Comparison of ENCODE assay signal across 8 mouse cellular contexts in the genomic region with DNA sequence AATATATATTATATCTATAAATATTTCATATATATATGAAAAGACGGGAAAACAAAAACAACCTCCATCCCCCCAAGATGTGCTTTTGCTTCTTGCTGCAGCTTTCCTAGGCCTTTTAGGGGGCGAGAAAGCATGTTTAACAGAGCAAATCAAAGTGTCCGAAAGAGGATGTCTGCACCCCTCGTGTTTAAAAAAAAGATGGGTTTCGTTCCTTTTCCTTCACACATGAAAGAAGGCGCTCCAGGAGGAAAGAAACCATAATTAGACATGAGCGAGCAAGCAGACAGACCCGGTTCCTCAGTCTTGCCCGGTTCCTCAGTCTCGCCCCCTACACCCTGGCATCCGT. TPM values are rescaled to one million over a fixed set of nuclear protein-coding genes. Genes with fewer than 3 reads are reported as not detected.
DNase-seq lines count a peak whose midpoint lies in the region; ATAC-seq and TF ChIP-seq lines count a peak whose summit lies in the region.

No protein-coding gene starts in this region.

- no peaks in the 10 kb centered on the region for H3K4me1 ChIP-seq in liver, adult 2 months (ENCODE audit: control insufficient read depth, insufficient read depth, low read length)
- peaks cover 3% of the 10 kb centered on the region; the same call in 1 of the 2 replicates for H3K4me1 ChIP-seq in embryonic facial prominence, embryonic 14.5 days (ENCODE audit: control insufficient read depth, insufficient read depth, low read length)
- no peaks in the 10 kb centered on the region for H3K4me1 ChIP-seq in intestine, postnatal 0 days (replicated peaks; ENCODE audit: control insufficient read depth, insufficient read depth, low read length)
- peaks cover 7% of the 10 kb centered on the region; the same call in 1 of the 2 replicates for H3K4me1 ChIP-seq in neural tube, embryonic 14.5 days (ENCODE audit: control insufficient read depth, insufficient read depth, low read length)

- no peaks in the 10 kb centered on the region for H3K9me3 ChIP-seq in embryonic facial prominence, embryonic 14.5 days (ENCODE audit: control insufficient read depth, low read length)
- no peaks in the 10 kb centered on the region for H3K9me3 ChIP-seq in intestine, postnatal 0 days (ENCODE audit: control insufficient read depth)
- H3K9me3 ChIP-seq in neural tube, embryonic 14.5 days (ENCODE audit: control insufficient read depth, low read length): no peaks in the 10 kb centered on the region

- H3K27ac ChIP-seq in liver, adult 2 months (replicated peaks; ENCODE audit: insufficient read depth, low read depth, low read length): no peak overlapping the region
- peak overlapping the region; percentile 95; the same call in 1 of the 2 replicates for H3K27ac ChIP-seq in embryonic facial prominence, embryonic 14.5 days (replicated peaks; ENCODE audit: low read depth, low read length)
- peak overlapping the region; percentile 60; the same call in 1 of the 2 replicates for H3K27ac ChIP-seq in intestine, postnatal 0 days (ENCODE audit: low read depth, low read length)
- H3K27ac ChIP-seq in neural tube, embryonic 14.5 days (ENCODE audit: low read depth, low read length): peak overlapping the region; percentile 98; the same call in 1 of the 2 replicates

- no peak for TF ChIP-seq CTCF in liver, adult 2 months (IDR thresholded peaks at IDR 0.05; ENCODE audit: low read depth, low read length)
- TF ChIP-seq CTCF in intestine, postnatal 0 days (IDR thresholded peaks at IDR 0.05; ENCODE audit: low read depth): no peak

- peak; percentile 2 for DNase-seq in liver, adult 2 months (ENCODE audit: extremely low read depth, low read depth, low spot score)
- DNase-seq in liver: no peak
- no peak for DNase-seq in embryonic facial prominence, embryonic 14.5 days (ENCODE audit: low spot score)
- DNase-seq in retina, postnatal 1 day: no peak
- no peak for DNase-seq in right cerebral cortex, postnatal 10 days (ENCODE audit: low spot score in 2 of 2)
- no peak for DNase-seq in adrenal gland, adult (ENCODE audit: inconsistent age in 2 of 2, low spot score in 1 of 2)

- no peak for ATAC-seq in embryonic facial prominence, embryonic 14.5 days (ENCODE audit: low read depth)
- no peak for ATAC-seq in intestine, postnatal 0 days
- no peak for ATAC-seq in neural tube, embryonic 14.5 days (ENCODE audit: low read depth)

- no peaks in the 10 kb centered on the region for H3K79me2 ChIP-seq in liver, adult 2 months (ENCODE audit: control insufficient read depth, insufficient read depth, low read length)

- H3K4me2 ChIP-seq in embryonic facial prominence, embryonic 14.5 days (ENCODE audit: low read depth, low read length): peak overlapping the region; percentile 72
- H3K4me2 ChIP-seq in intestine, postnatal 0 days (replicated peaks; ENCODE audit: low read depth): peak overlapping the region; percentile 98
- peak overlapping the region; percentile 42 for H3K4me2 ChIP-seq in neural tube, embryonic 14.5 days (ENCODE audit: low read depth, low read length)

- peak overlapping the region; percentile 75 for H3K9ac ChIP-seq in liver, adult 2 months (ENCODE audit: low read depth, low read length)
- H3K9ac ChIP-seq in embryonic facial prominence, embryonic 14.5 days (ENCODE audit: low read depth, low read length): peak overlapping the region; percentile 95
- H3K9ac ChIP-seq in intestine, postnatal 0 days (ENCODE audit: low read depth, low read length): peak overlapping the region; percentile 63; the same call in 1 of the 2 replicates
- peak overlapping the region; percentile 99 for H3K9ac ChIP-seq in neural tube, embryonic 14.5 days (replicated peaks; ENCODE audit: low read depth, low read length)

- H3K4me3 ChIP-seq in liver, adult 2 months (ENCODE audit: insufficient read depth, low read depth, low read length): peak overlapping the region; percentile 73
- H3K4me3 ChIP-seq in embryonic facial prominence, embryonic 14.5 days (ENCODE audit: low read depth, low read length): peak overlapping the region; percentile 96
- H3K4me3 ChIP-seq in intestine, postnatal 0 days (ENCODE audit: low read depth, low read length): peak overlapping the region; percentile 75
- peak overlapping the region; percentile 97 for H3K4me3 ChIP-seq in neural tube, embryonic 14.5 days (ENCODE audit: low read depth, low read length)

- H3K27me3 ChIP-seq in liver, adult 2 months (ENCODE audit: control insufficient read depth, insufficient read depth, low read length): no peaks in the 10 kb centered on the region
- no peaks in the 10 kb centered on the region for H3K27me3 ChIP-seq in embryonic facial prominence, embryonic 14.5 days (replicated peaks; ENCODE audit: control insufficient read depth, insufficient read depth, low read length)
- H3K27me3 ChIP-seq in intestine, postnatal 0 days (replicated peaks; ENCODE audit: control insufficient read depth, insufficient read depth, low read length): peaks cover 10% of the 10 kb centered on the region; the same call in 1 of the 2 replicates
- H3K27me3 ChIP-seq in neural tube, embryonic 14.5 days (ENCODE audit: control insufficient read depth, insufficient read depth, low read length): peaks cover 2% of the 10 kb centered on the region; the same call in 1 of the 2 replicates

- no peaks in the 10 kb centered on the region for H3K36me3 ChIP-seq in liver, adult 2 months (ENCODE audit: control insufficient read depth, insufficient read depth, low read length)
- no peaks in the 10 kb centered on the region for H3K36me3 ChIP-seq in embryonic facial prominence, embryonic 14.5 days (ENCODE audit: control insufficient read depth, insufficient read depth, low read length)
- no peaks in the 10 kb centered on the region for H3K36me3 ChIP-seq in intestine, postnatal 0 days (ENCODE audit: control insufficient read depth, insufficient read depth)
- no peaks in the 10 kb centered on the region for H3K36me3 ChIP-seq in neural tube, embryonic 14.5 days (ENCODE audit: control insufficient read depth, insufficient read depth, low read length)

- TF ChIP-seq POLR2A in liver, adult 2 months (IDR thresholded peaks at IDR 0.05; ENCODE audit: extremely low read depth, insufficient read depth, low read length): no peak

- WGBS in liver, adult 2 months: 8% methylated on average over 11 of the region's 11 CpGs
- 3% methylated on average over 11 of the region's 11 CpGs for WGBS in embryonic facial prominence, embryonic 14.5 days
- WGBS in intestine, postnatal 0 days: 5% methylated on average over 11 of the region's 11 CpGs
- 4% methylated on average over 11 of the region's 11 CpGs for WGBS in neural tube, embryonic 14.5 days

RNA-seq across cellular contexts. Expression of gene Ccdc88a, which starts 0.4 kb away (rescaled TPM):
- total RNA-seq in liver, adult 2 months (2014; rRNA removed): 1.7 and 1.8 TPM in 2 replicates
- polyA plus RNA-seq in liver, adult 2 months (2012; rRNA removed): 0.09 and 0.10 TPM in 2 replicates
- polyA plus RNA-seq in embryonic facial prominence, embryonic 14.5 days (2014; fragmentation: Nextera tagmentation; extraction: Ambion mirVana): 26.2 and 27.9 TPM in 2 replicates
- polyA plus RNA-seq in intestine, postnatal 0 days (2015; fragmentation: Nextera tagmentation; extraction: Ambion mirVana): 6.6 and 6.9 TPM in 2 replicates
- polyA plus RNA-seq in neural tube, embryonic 14.5 days (2014; fragmentation: Nextera tagmentation; extraction: Ambion mirVana): 68.2 and 75.1 TPM in 2 replicates

Comparison
In these comparisons a context has a peak if more than half of its experiments do, and no peak if none do; other contexts are left out.
1. H3K4me2 ChIP-seq: peak in every context shown above with its lines; median percentile 98 in intestine, postnatal 0 days; 72 in embryonic facial prominence, embryonic 14.5 days; 42 in neural tube, embryonic 14.5 days.